Mouse (Mus musculus) MEL (cell line): ENCODE results near the gene Tbc1d13. TPM values are rescaled to one million over a fixed set of nuclear protein-coding genes. Genes with fewer than 3 reads are reported as not detected.

ENCODE experiments used
- DNase-seq: peaks from one replicate; pipeline ENCODE4 v3.0.0; 2011; ENCODE audit warnings: low read depth, low spot score
- H3K27ac ChIP-seq: 2 replicates; pipeline ENCODE4 v1.5.1; 2012; ENCODE audit warnings: low read depth, mild to moderate bottlenecking, control low read depth, low read length, moderate library complexity; ENCODE audit not compliant: control insufficient read depth
- H3K27me3 ChIP-seq, 2 experiments: fragments of 150-350 bp in 1 of 2; sonication (generic) in 1 of 2; 2 replicates each; pipeline ENCODE4 v1.6.1; 2012; ENCODE audit warnings: low read length in 2 of 2, mild to moderate bottlenecking in 2 of 2, improper control_type of control experiment in 1 of 2, moderate library complexity in 1 of 2; ENCODE audit not compliant: insufficient read depth in 2 of 2, control insufficient read depth in 1 of 2
- H3K36me3 ChIP-seq, 2 experiments: 2 replicates each; pipeline ENCODE4 v1.6.1; 2012 to 2014; ENCODE audit warnings: low read length in 2 of 2, improper control_type of control experiment in 1 of 2, inconsistent platforms in 1 of 2, mild to moderate bottlenecking in 1 of 2; ENCODE audit not compliant: insufficient read depth in 2 of 2, control insufficient read depth in 1 of 2
- H3K4me1 ChIP-seq, 2 experiments: fragments of 150-350 bp in 1 of 2; sonication (generic) in 1 of 2; 2 replicates each; pipeline ENCODE4 v1.6.1; 2012; ENCODE audit warnings: low read length in 2 of 2, improper control_type of control experiment in 1 of 2, mild to moderate bottlenecking in 1 of 2; ENCODE audit not compliant: insufficient read depth in 2 of 2, control insufficient read depth in 1 of 2
- H3K4me3 ChIP-seq, 2 experiments: fragments of 150-350 bp in 1 of 2; sonication (generic) in 1 of 2; 2 replicates each; pipeline ENCODE4 v1.5.1; 2012; ENCODE audit warnings: low read depth in 2 of 2, low read length in 2 of 2, mild to moderate bottlenecking in 2 of 2, moderate library complexity in 2 of 2, control low read depth in 1 of 2, improper control_type of control experiment in 1 of 2; ENCODE audit not compliant: control insufficient read depth in 1 of 2, insufficient read depth in 1 of 2
- H3K79me2 ChIP-seq: 2 replicates; pipeline ENCODE4 v1.6.1; 2012; ENCODE audit warnings: mild to moderate bottlenecking, low read length, moderate library complexity; ENCODE audit not compliant: control insufficient read depth, poor library complexity, insufficient read depth
- H3K9ac ChIP-seq: 2 replicates; pipeline ENCODE4 v1.6.1; 2012; ENCODE audit warnings: low read depth, mild to moderate bottlenecking, control low read depth, low read length, moderate library complexity; ENCODE audit not compliant: control insufficient read depth, poor library complexity, severe bottlenecking
- H3K9me3 ChIP-seq: fragments of 150-350 bp; sonication (generic); replicated peaks from 2 replicates; pipeline ENCODE4 v1.6.1; 2012; ENCODE audit warnings: mild to moderate bottlenecking, low read length, improper control_type of control experiment, moderate library complexity; ENCODE audit not compliant: insufficient read depth
- CTCF ChIP-seq, 3 experiments: IDR thresholded peaks in 2 of 3; conservative IDR thresholded peaks in 1 of 3; 2 replicates each; pipeline ENCODE4 v1.5.1; 2011 to 2012; ENCODE audit warnings: low read length in 3 of 3, low read depth in 2 of 3, mild to moderate bottlenecking in 2 of 3, improper control_type of control experiment in 1 of 3, inconsistent platforms in 1 of 3, mixed read lengths in 1 of 3, moderate library complexity in 1 of 3; ENCODE audit not compliant: control insufficient read depth in 1 of 3, insufficient read depth in 1 of 3, poor library complexity in 1 of 3, severe bottlenecking in 1 of 3
- E2F4 ChIP-seq: IDR thresholded peaks from 2 replicates; pipeline ENCODE4 v1.6.1; 2011; ENCODE audit warnings: low read depth, low read length, improper control_type of control experiment, borderline replicate concordance
- EP300 ChIP-seq, 2 experiments: IDR thresholded peaks; 2 replicates each; pipeline ENCODE4 v1.6.1; 2011; ENCODE audit warnings: improper control_type of control experiment in 2 of 2, low read length in 2 of 2, low read depth in 1 of 2, mild to moderate bottlenecking in 1 of 2
- ETS1 ChIP-seq: IDR thresholded peaks from 2 replicates; pipeline ENCODE4 v1.6.1; 2012; ENCODE audit warnings: low read depth, mild to moderate bottlenecking, inconsistent platforms, low read length, improper control_type of control experiment, moderate library complexity
- GATA1 ChIP-seq: IDR thresholded peaks from 2 replicates; pipeline ENCODE4 v1.6.1; 2011; ENCODE audit warnings: low read depth, low read length, improper control_type of control experiment
- MAFK ChIP-seq: IDR thresholded peaks from 2 replicates; pipeline ENCODE4 v1.6.1; 2011; ENCODE audit warnings: low read depth, mild to moderate bottlenecking, low read length, improper control_type of control experiment, borderline replicate concordance
- MAX ChIP-seq: IDR thresholded peaks from 2 replicates; pipeline ENCODE4 v1.6.1; 2011; ENCODE audit warnings: low read length, improper control_type of control experiment
- MEF2A ChIP-seq: IDR thresholded peaks from 2 replicates; pipeline ENCODE4 v1.6.1; 2014; ENCODE audit warnings: low read depth, mild to moderate bottlenecking, inconsistent platforms, low read length, improper control_type of control experiment; ENCODE audit not compliant: poor library complexity, insufficient replicate concordance, severe bottlenecking; ENCODE audit errors: extremely low read depth
- MXI1 ChIP-seq: IDR thresholded peaks from 2 replicates; pipeline ENCODE4 v1.6.1; 2011; ENCODE audit warnings: mild to moderate bottlenecking, low read depth, low read length, improper control_type of control experiment
- MYC ChIP-seq: IDR thresholded peaks from 2 replicates; pipeline ENCODE4 v1.6.1; 2011; ENCODE audit warnings: low read depth, mild to moderate bottlenecking, low read length, improper control_type of control experiment, moderate library complexity
- NRF1 ChIP-seq: IDR thresholded peaks from 2 replicates; pipeline ENCODE4 v1.6.1; 2014; ENCODE audit warnings: low read depth, mild to moderate bottlenecking, inconsistent platforms, low read length, improper control_type of control experiment, moderate library complexity; ENCODE audit not compliant: poor library complexity, insufficient read depth, severe bottlenecking
- POLR2AphosphoS5 ChIP-seq: IDR thresholded peaks from 2 replicates; pipeline ENCODE4 v1.6.1; 2012; ENCODE audit warnings: low read depth, borderline replicate concordance, mild to moderate bottlenecking, inconsistent platforms, low read length, moderate library complexity, mixed read lengths
- RAD21 ChIP-seq: IDR thresholded peaks from 2 replicates; pipeline ENCODE4 v1.6.1; 2011; ENCODE audit warnings: mild to moderate bottlenecking, low read depth, low read length, improper control_type of control experiment
- RCOR1 ChIP-seq: IDR thresholded peaks from 2 replicates; pipeline ENCODE4 v1.6.1; 2012; ENCODE audit warnings: low read depth, mild to moderate bottlenecking, inconsistent platforms, low read length, improper control_type of control experiment
- SIN3A ChIP-seq: IDR thresholded peaks from 2 replicates; pipeline ENCODE4 v1.6.1; 2012; ENCODE audit warnings: low read length, improper control_type of control experiment, inconsistent platforms
- SMC3 ChIP-seq: IDR thresholded peaks from 2 replicates; pipeline ENCODE4 v1.6.1; 2011; ENCODE audit warnings: low read depth, low read length, improper control_type of control experiment
- TBP ChIP-seq: IDR thresholded peaks from 2 replicates; pipeline ENCODE4 v1.8.0; 2011; ENCODE audit warnings: low read depth, low read length, improper control_type of control experiment
- TCF12 ChIP-seq: IDR thresholded peaks from 2 replicates; pipeline ENCODE4 v1.6.1; 2014; ENCODE audit warnings: low read depth, mild to moderate bottlenecking, inconsistent platforms, low read length, improper control_type of control experiment, moderate library complexity
- UBTF ChIP-seq: IDR thresholded peaks from 2 replicates; pipeline ENCODE4 v1.6.1; 2012; ENCODE audit warnings: low read depth, mild to moderate bottlenecking, inconsistent platforms, low read length, improper control_type of control experiment, moderate library complexity, borderline replicate concordance; ENCODE audit not compliant: insufficient read depth
- USF1 ChIP-seq: IDR thresholded peaks from 2 replicates; pipeline ENCODE4 v1.6.1; 2014; ENCODE audit warnings: low read depth, mild to moderate bottlenecking, inconsistent platforms, low read length, improper control_type of control experiment, moderate library complexity
- polyA plus RNA-seq, 2 experiments: library from polyadenylated mRNA; stranded (reverse) in 1 of 2; unstranded in 1 of 2; fragments of >175 nt in 1 of 2; fragments of >200 nt in 1 of 2; gene quantifications; 2 replicates each; pipeline versions ENCODE4 v1.2.1 to v1.2.4; 2012; ENCODE audit warnings: low replicate concordance in 2 of 2, low read depth in 1 of 2; ENCODE audit not compliant: insufficient read length in 2 of 2, insufficient read depth in 1 of 2, missing spikeins in 1 of 2
- total RNA-seq: library from RNA; depleted of rRNA; stranded (reverse); fragments of 300-350 nt; gene quantifications from 2 replicates; pipeline ENCODE4 v1.2.3, GENCODE M21; 2012

The Tbc1d13 gene
- total and polyA plus RNA-seq, 3 experiments: 62.4 to 78.5 TPM; not detected in 1

DNA sequence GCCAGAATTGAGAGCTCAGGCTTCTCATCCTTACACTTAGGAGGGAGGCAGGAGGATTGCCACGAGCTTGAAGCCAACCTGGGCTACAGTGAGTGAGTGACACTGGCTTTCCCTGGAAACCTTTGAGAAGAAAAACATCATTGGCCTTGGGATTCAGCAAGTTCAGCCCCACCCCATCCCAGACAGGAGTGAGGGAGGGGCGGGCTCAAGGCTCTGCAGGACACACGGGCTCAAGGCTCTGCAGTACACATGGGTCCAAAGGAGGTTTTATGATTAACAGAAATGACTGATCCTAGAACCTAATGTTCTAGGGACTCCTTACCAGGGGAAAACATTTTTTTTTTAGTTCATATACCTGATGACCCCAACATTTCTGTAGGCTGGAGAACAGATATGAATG lies 50.2 kb downstream of the Tbc1d13 start (continued):
- TF ChIP-seq SIN3A (no peak), USF1 (no peak), MAFK (no peak)
- TF ChIP-seq, all 39 proteins: peak for 0

- H3K9me3 ChIP-seq: no peaks in the 10 kb centered on the region
- H3K9ac ChIP-seq: no peak overlapping the region
- H3K27me3 ChIP-seq: no peaks in the 10 kb centered on the region
- TF ChIP-seq SIN3A: no peak
- 0 out of 2 replicates have a peak, but pooled peaks have one; percentile 11 for TF ChIP-seq TCF12
- TF ChIP-seq EP300 (IDR thresholded peaks at IDR 0.05; ENCODE audit: low read depth in 1 of 2, low read length in 2 of 2): 0 out of 4 replicates have a peak, but pooled peaks of 1 of the 2 experiments have one; percentile 14
- peak; percentile 76 for TF ChIP-seq ETS1
- DNase-seq: peak; percentile 34
- no peaks in the 10 kb centered on the region for H3K4me1 ChIP-seq
- no peak overlapping the region for H3K4me3 ChIP-seq
- no peaks in the 10 kb centered on the region for H3K36me3 ChIP-seq
- no peaks in the 10 kb centered on the region for H3K79me2 ChIP-seq
- no peak overlapping the region for H3K27ac ChIP-seq
Measured at GRCm38 (mm10) chr2:30185276-30185675, 51.7 kb downstream of the Tbc1d13 start.

GRCm38 (mm10) chr2:30185681-30186080 lies 52.1 kb downstream of the Tbc1d13 start:
- no peak for TF ChIP-seq POLR2AphosphoS5
- TF ChIP-seq SMC3: no peak
- TF ChIP-seq MAX: no peak
- TF ChIP-seq E2F4: no peak
- no peak for TF ChIP-seq TCF12
- no peak for TF ChIP-seq MAFK
- TF ChIP-seq RAD21: no peak
- no peak for TF ChIP-seq NRF1
- TF ChIP-seq MYC: no peak
- no peak for TF ChIP-seq CTCF (IDR thresholded peaks at IDR 0.05 in 2 of 3, conservative IDR thresholded peaks at IDR 0.05 in 1 of 3; ENCODE audit: control insufficient read depth in 1 of 3, insufficient read depth in 1 of 3, low read depth in 2 of 3, low read length in 3 of 3, poor library complexity in 1 of 3, severe bottlenecking in 1 of 3)
- TF ChIP-seq TBP: no peak
- no peak for TF ChIP-seq MXI1
- no peak for TF ChIP-seq SIN3A
- TF ChIP-seq GATA1: no peak
- no peak for TF ChIP-seq RCOR1
- no peak for TF ChIP-seq UBTF
- no peak for TF ChIP-seq MEF2A
- H3K79me2 ChIP-seq: no peaks in the 10 kb centered on the region
- H3K36me3 ChIP-seq: no peaks in the 10 kb centered on the region
- H3K9ac ChIP-seq: no peak overlapping the region
- H3K27me3 ChIP-seq: no peaks in the 10 kb centered on the region
- no peak for DNase-seq
- H3K4me1 ChIP-seq: no peaks in the 10 kb centered on the region
- no peak overlapping the region for H3K4me3 ChIP-seq
- H3K27ac ChIP-seq: no peak overlapping the region
- no peaks in the 10 kb centered on the region for H3K9me3 ChIP-seq
